Mouse (Mus musculus) testis, adult 2 months (tissue): Measurements from ENCODE around the gene Twnk. TPM values are rescaled to one million over a fixed set of nuclear protein-coding genes. Genes with fewer than 3 reads are reported as not detected.
"Not testable (repeated sequence)": the region's sequence is repeated elsewhere in the genome, so short reads cannot be mapped to it uniquely, and the experiment has no call there.

ENCODE experiments used
- H3K27ac ChIP-seq: fragments of 200-500 bp; 2 replicates; pipeline ENCODE4 v1.5.1; 2012; ENCODE audit warnings: low read depth, low read length; ENCODE audit not compliant: control insufficient read depth, insufficient read depth
- H3K27me3 ChIP-seq: fragments of 200-500 bp; 2 replicates; pipeline ENCODE4 v1.6.1; 2012; ENCODE audit warnings: mild to moderate bottlenecking, low read length, moderate library complexity; ENCODE audit not compliant: control insufficient read depth, insufficient read depth
- H3K36me3 ChIP-seq: fragments of 200-500 bp; 2 replicates; pipeline ENCODE4 v1.6.1; 2012; ENCODE audit warnings: mild to moderate bottlenecking, low read length; ENCODE audit not compliant: control insufficient read depth, insufficient read depth
- H3K4me1 ChIP-seq: fragments of 200-500 bp; 2 replicates; pipeline ENCODE4 v1.6.1; 2012; ENCODE audit warnings: low read length; ENCODE audit not compliant: control insufficient read depth, insufficient read depth
- H3K4me3 ChIP-seq: fragments of 200-500 bp; 2 replicates; pipeline ENCODE4 v1.5.1; 2012; ENCODE audit warnings: low read depth, mild to moderate bottlenecking, low read length, moderate library complexity, mixed read lengths; ENCODE audit not compliant: control insufficient read depth
- CTCF ChIP-seq: fragments of 200-500 bp; IDR thresholded peaks from 2 replicates; pipeline ENCODE4 v1.5.1; 2012; ENCODE audit warnings: low read depth, mild to moderate bottlenecking, inconsistent platforms, low read length, moderate library complexity; ENCODE audit not compliant: control insufficient read depth, insufficient read depth, insufficient replicate concordance
- POLR2A ChIP-seq: fragments of 200-500 bp; IDR thresholded peaks from 2 replicates; pipeline ENCODE4 v1.6.1; 2012; ENCODE audit warnings: low read depth, mild to moderate bottlenecking, inconsistent platforms, low read length, moderate library complexity; ENCODE audit not compliant: control insufficient read depth
- polyA plus RNA-seq: library from polyadenylated mRNA; depleted of rRNA; stranded (reverse); fragments of >200 nt; gene quantifications from 2 replicates; pipeline ENCODE4 v1.2.3, GENCODE M21; 2012

Twnk gene
- polyA plus RNA-seq, 1 experiment = 6.2 TPM

GRCm38 (mm10) chr19:45032570-45033332 is 27.3 kb downstream of the Twnk start:
- TF ChIP-seq CTCF (peak; percentile 29; the same call in 1 of the 2 replicates), POLR2A (no peak)
- Histone ChIP-seq H3K27me3 (no peaks in the 10 kb centered on the region), H3K4me3 (no peak overlapping the region), H3K36me3 (no peaks in the 10 kb centered on the region), H3K27ac (no peak overlapping the region), H3K4me1 (peaks cover 12% of the 10 kb centered on the region)

- Histone ChIP-seq H3K4me3 (no peak overlapping the region), H3K27me3 (no peaks in the 10 kb centered on the region), H3K4me1 (peaks cover 7% of the 10 kb centered on the region; the same call in 1 of the 2 replicates), H3K36me3 (no peaks in the 10 kb centered on the region), H3K27ac (no peak overlapping the region)
- TF ChIP-seq POLR2A (no peak), CTCF (peak; percentile 56; the same call in 1 of the 2 replicates)
These were observed 31.4 kb downstream of the Twnk start for GRCm38 (mm10) chr19:45036867-45037266.

- not testable (repeated sequence) for H3K4me1 ChIP-seq, H3K27me3 ChIP-seq, H3K4me3 ChIP-seq, H3K36me3 ChIP-seq, H3K27ac ChIP-seq
These were observed 32.7 kb downstream of the Twnk start for GRCm38 (mm10) chr19:45038198-45038597.

GRCm38 (mm10) chr19:45040214-45040613 is 34.8 kb downstream of the Twnk start:
- no peak for TF ChIP-seq CTCF
- no peak for TF ChIP-seq POLR2A
- Histone ChIP-seq H3K27ac (no peak overlapping the region), H3K4me1 (peaks cover 7% of the 10 kb centered on the region; the same call in 1 of the 2 replicates), H3K4me3 (no peak overlapping the region), H3K36me3 (no peaks in the 10 kb centered on the region), H3K27me3 (no peaks in the 10 kb centered on the region)

GRCm38 (mm10) chr19:45044389-45044927 is 39.0 kb downstream of the Twnk start:
- no peaks in the 10 kb centered on the region for H3K36me3 ChIP-seq
- peaks cover 32% of the 10 kb centered on the region for H3K4me1 ChIP-seq

GRCm38 (mm10) chr19:45045236-45045635 is 39.8 kb downstream of the Twnk start:
- H3K4me3 ChIP-seq = no peak overlapping the region
- no peaks in the 10 kb centered on the region for H3K27me3 ChIP-seq
- no peaks in the 10 kb centered on the region for H3K36me3 ChIP-seq
- no peak overlapping the region for H3K27ac ChIP-seq
- peaks cover 27% of the 10 kb centered on the region for H3K4me1 ChIP-seq
- TF ChIP-seq POLR2A (no peak), CTCF (no peak)

More at GRCm38 (mm10) chr19:45044389-45044927, 39.0 kb downstream of the Twnk start:
- H3K27ac ChIP-seq = no peak overlapping the region
- H3K4me3 ChIP-seq = no peak overlapping the region
- TF ChIP-seq CTCF (no peak), POLR2A (no peak)
- no peaks in the 10 kb centered on the region for H3K27me3 ChIP-seq

- H3K27me3 ChIP-seq = no peaks in the 10 kb centered on the region
- no peak within 1 kb of the TSS for H3K27ac ChIP-seq
- peaks cover 24% of the 10 kb centered on the region for H3K4me1 ChIP-seq
- H3K4me3 ChIP-seq = peak within 1 kb of the TSS; percentile 79
- TF ChIP-seq POLR2A = no peak
- TF ChIP-seq CTCF = no peak
- H3K36me3 ChIP-seq = no peaks in the 10 kb centered on the region
These were observed 40.2 kb downstream of the Twnk start, which contains the start of gene Pdzd7 for GRCm38 (mm10) chr19:45045651-45046050. Gene Pdzd7, minus strand, starts transcription at chr19:45045717.
